Mouse (Mus musculus): ENCODE data around the gene Lrfn3. TPM values are rescaled to one million over a fixed set of nuclear protein-coding genes. Genes with fewer than 3 reads are reported as not detected.

The Lrfn3 gene
- polyA plus RNA-seq, 1 experiment from 2014 or later = 3.0 TPM

DNA sequence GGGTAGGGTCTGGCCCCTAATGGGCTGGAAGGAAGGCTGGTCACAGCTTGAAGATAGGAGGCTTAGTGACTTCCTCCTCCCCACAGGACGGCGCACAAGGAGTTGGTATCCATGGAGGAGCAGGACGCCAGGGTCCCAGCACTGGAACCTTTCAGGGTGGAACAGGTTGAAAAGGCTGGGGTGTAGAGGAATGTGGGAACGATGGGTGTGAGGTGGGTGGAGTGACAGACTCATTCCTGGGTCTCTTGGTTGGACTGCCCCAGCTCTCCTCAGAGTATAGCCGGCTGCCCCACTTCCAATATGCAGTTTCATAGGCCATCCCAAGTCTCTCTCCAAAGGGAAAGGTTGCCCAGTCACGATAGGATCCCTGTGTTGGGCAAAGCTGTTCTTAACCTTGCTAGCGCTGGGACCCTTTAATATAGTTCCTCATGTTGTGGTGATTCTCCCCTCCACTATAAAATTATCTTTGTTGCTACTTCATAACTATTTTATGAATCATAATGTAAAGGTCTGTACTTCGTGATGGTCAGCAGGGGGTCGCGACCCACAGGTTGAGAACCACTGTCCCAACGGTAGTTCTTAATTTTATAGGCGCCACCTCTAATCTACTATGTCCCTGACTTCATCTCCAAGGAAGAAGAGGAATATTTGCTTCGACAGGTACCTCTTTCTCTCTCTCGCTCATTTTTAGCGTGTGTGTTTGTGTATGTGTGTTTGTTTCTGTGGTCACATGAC, 53.0 kb downstream of the Lrfn3 start:
- Histone ChIP-seq H3K9me3 (ENCODE audit: control insufficient read depth, low read length) (no peaks in the 10 kb centered on the region), H3K9ac (ENCODE audit: low read depth, low read length) (peak overlapping the region; percentile 69), H3K27me3 (replicated peaks; ENCODE audit: control insufficient read depth, insufficient read depth, low read length) (no peaks in the 10 kb centered on the region), H3K27ac (ENCODE audit: low read length) (0 out of 2 replicates have a peak overlapping the region, but pooled peaks have one; percentile 6), H3K4me3 (ENCODE audit: low read length) (peak overlapping the region; percentile 67), H3K4me1 (ENCODE audit: control insufficient read depth, insufficient read depth, low read length) (peaks cover 20% of the 10 kb centered on the region), H3K36me3 (ENCODE audit: control insufficient read depth, insufficient read depth, low read length) (no peaks in the 10 kb centered on the region), H3K4me2 (ENCODE audit: low read depth, low read length) (peak overlapping the region; percentile 80)
- WGBS = 58% methylated on average over 15 of the region's 15 CpGs
- ATAC-seq = no peak

DNA sequence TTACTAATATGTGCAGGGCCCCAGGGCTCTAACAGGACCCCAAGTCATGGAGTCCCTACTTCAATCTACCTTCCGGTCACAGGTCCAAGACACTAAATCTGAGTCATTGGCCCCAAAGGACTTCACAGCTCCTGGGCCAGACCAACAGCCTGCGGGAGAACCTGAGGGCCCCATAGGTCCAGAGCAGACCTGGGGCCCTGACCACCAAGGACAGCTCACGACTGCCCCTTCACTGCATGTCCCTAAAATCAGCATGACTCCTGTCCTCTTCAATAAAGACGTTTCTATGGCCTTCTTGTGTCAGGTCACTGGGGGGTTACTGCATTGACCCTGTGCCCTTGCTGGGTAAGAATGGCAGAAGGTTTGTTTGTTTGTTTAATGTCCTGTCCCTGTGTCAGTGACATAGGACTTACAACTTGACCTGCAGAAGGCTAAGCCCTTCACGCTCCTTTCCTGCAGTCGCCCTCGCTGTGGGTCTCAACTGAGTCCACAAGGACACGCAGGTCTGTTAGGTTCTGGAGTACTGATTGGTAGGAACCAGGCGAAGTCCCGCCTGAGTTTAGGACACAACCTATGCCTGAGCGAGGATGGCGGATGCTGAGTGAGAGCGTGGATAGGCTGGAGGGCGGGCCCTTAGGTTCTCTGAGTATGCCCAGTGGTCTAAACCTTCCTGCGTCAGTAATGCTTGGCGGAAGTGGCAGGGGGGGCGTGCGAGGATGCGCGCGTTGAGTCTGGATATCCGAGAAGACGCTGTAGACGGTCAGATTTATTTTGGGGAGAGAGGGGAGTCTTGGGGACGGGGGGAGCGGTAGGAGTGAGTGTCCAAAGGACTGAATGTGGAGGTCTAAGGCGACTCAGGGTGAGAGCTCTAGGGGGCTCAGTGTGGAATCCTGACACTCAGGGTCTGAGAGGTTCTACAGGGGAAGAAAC, 54.2 kb downstream of the Lrfn3 start, which contains the start of gene Alkbh6:
Alkbh6 (plus strand) TSS at position 642 of the 930 bp plus-strand sequence.
- no peaks in the 10 kb centered on the region for H3K27me3 ChIP-seq (replicated peaks; ENCODE audit: control insufficient read depth, insufficient read depth, low read length)
- H3K36me3 ChIP-seq (ENCODE audit: control insufficient read depth, insufficient read depth, low read length) = no peaks in the 10 kb centered on the region
- peaks cover 14% of the 10 kb centered on the region for H3K4me1 ChIP-seq (ENCODE audit: control insufficient read depth, insufficient read depth, low read length)
- H3K9me3 ChIP-seq (ENCODE audit: control insufficient read depth, low read length) = no peaks in the 10 kb centered on the region
- H3K27ac ChIP-seq (ENCODE audit: low read length) = peak within 1 kb of the TSS; percentile 79
- ATAC-seq = peak; percentile 100
- peak within 1 kb of the TSS; percentile 84 for H3K4me2 ChIP-seq (ENCODE audit: low read depth, low read length)
- peak within 1 kb of the TSS; percentile 69 for H3K9ac ChIP-seq (ENCODE audit: low read depth, low read length)
- WGBS = 4% methylated on average over 27 of the region's 27 CpGs
- peak within 1 kb of the TSS; percentile 67 for H3K4me3 ChIP-seq (ENCODE audit: low read length)

GRCm38 (mm10) chr7:30306083-30306779, 56.3 kb downstream of the Lrfn3 start:
- WGBS = 90% methylated on average over 16 of the region's 16 CpGs

More at GRCm38 (mm10) chr7:30306083-30306779, 56.3 kb downstream of the Lrfn3 start:
- no peaks in the 10 kb centered on the region for H3K9me3 ChIP-seq (ENCODE audit: control insufficient read depth, low read length)
- H3K27ac ChIP-seq (ENCODE audit: low read length) = no peak overlapping the region
- H3K4me1 ChIP-seq (ENCODE audit: control insufficient read depth, insufficient read depth, low read length) = peaks cover 14% of the 10 kb centered on the region
- H3K4me3 ChIP-seq (ENCODE audit: low read length) = no peak overlapping the region
- H3K9ac ChIP-seq (ENCODE audit: low read depth, low read length) = no peak overlapping the region
- H3K27me3 ChIP-seq (replicated peaks; ENCODE audit: control insufficient read depth, insufficient read depth, low read length) = no peaks in the 10 kb centered on the region
- no peaks in the 10 kb centered on the region for H3K36me3 ChIP-seq (ENCODE audit: control insufficient read depth, insufficient read depth, low read length)
- no peak overlapping the region for H3K4me2 ChIP-seq (ENCODE audit: low read depth, low read length)
- no peak for ATAC-seq

Other genes starting within 250 kb of the Lrfn3 start
- 5.0 and 6.6 TPM in 2 replicates for gene Zfp382, start 240.8 kb downstream of the Lrfn3 start, polyA plus RNA-seq (2015; fragmentation: Nextera tagmentation; extraction: Ambion mirVana)
- 9.2 and 9.7 TPM in 2 replicates for gene Zfp146, start 193.0 kb downstream of the Lrfn3 start, polyA plus RNA-seq (2015; fragmentation: Nextera tagmentation; extraction: Ambion mirVana)
- 41.5 and 50.1 TPM in 2 replicates for gene Cox7a1, start 178.6 kb downstream of the Lrfn3 start, polyA plus RNA-seq (2015; fragmentation: Nextera tagmentation; extraction: Ambion mirVana)
- 80.2 and 86.9 TPM in 2 replicates for gene Capns1, start 164.0 kb downstream of the Lrfn3 start, polyA plus RNA-seq (2015; fragmentation: Nextera tagmentation; extraction: Ambion mirVana)
- gene Polr2i, start 130.8 kb downstream of the Lrfn3 start, polyA plus RNA-seq (2015; fragmentation: Nextera tagmentation; extraction: Ambion mirVana) = 99.2 and 103 TPM in 2 replicates
- 139 and 142 TPM in 2 replicates for gene Tbcb, start 130.5 kb downstream of the Lrfn3 start, polyA plus RNA-seq (2015; fragmentation: Nextera tagmentation; extraction: Ambion mirVana)
- gene Ovol3, start 127.0 kb downstream of the Lrfn3 start, polyA plus RNA-seq (2015; fragmentation: Nextera tagmentation; extraction: Ambion mirVana) = not detected in 2 replicates
- 0.22 and 0.37 TPM in 2 replicates for gene Thap8, start 82.7 kb downstream of the Lrfn3 start, polyA plus RNA-seq (2015; fragmentation: Nextera tagmentation; extraction: Ambion mirVana)
- gene Wdr62, start 82.4 kb downstream of the Lrfn3 start, polyA plus RNA-seq (2015; fragmentation: Nextera tagmentation; extraction: Ambion mirVana) = 5.7 and 7.3 TPM in 2 replicates
- 20.9 and 22.1 TPM in 2 replicates for gene Clip3, start 71.0 kb downstream of the Lrfn3 start, polyA plus RNA-seq (2015; fragmentation: Nextera tagmentation; extraction: Ambion mirVana)
- gene Alkbh6, start 54.1 kb downstream of the Lrfn3 start, polyA plus RNA-seq (2015; fragmentation: Nextera tagmentation; extraction: Ambion mirVana) = 68.8 and 70.6 TPM in 2 replicates
- gene Syne4, start 48.0 kb downstream of the Lrfn3 start, polyA plus RNA-seq (2015; fragmentation: Nextera tagmentation; extraction: Ambion mirVana) = 58.9 and 59.7 TPM in 2 replicates
- gene E130208F15Rik, start 41.0 kb downstream of the Lrfn3 start, polyA plus RNA-seq (2015; fragmentation: Nextera tagmentation; extraction: Ambion mirVana) = 0.61 and 2.8 TPM in 2 replicates
- gene Sdhaf1, start 38.9 kb downstream of the Lrfn3 start, polyA plus RNA-seq (2015; fragmentation: Nextera tagmentation; extraction: Ambion mirVana) = 13.8 and 14.3 TPM in 2 replicates
- gene Tyrobp, start 51.0 kb upstream of the Lrfn3 start, polyA plus RNA-seq (2015; fragmentation: Nextera tagmentation; extraction: Ambion mirVana) = 55.2 and 59.9 TPM in 2 replicates
- gene Hcst, start 57.1 kb upstream of the Lrfn3 start, polyA plus RNA-seq (2015; fragmentation: Nextera tagmentation; extraction: Ambion mirVana) = 2.4 and 3.1 TPM in 2 replicates
- 2.6 TPM in 2 replicates for gene Nfkbid, start 59.0 kb upstream of the Lrfn3 start, polyA plus RNA-seq (2015; fragmentation: Nextera tagmentation; extraction: Ambion mirVana)
- gene Aplp1, start 82.8 kb upstream of the Lrfn3 start, polyA plus RNA-seq (2015; fragmentation: Nextera tagmentation; extraction: Ambion mirVana) = 32.4 and 33.3 TPM in 2 replicates
- 1.0 and 1.1 TPM in 2 replicates for gene Kirrel2, start 94.9 kb upstream of the Lrfn3 start, polyA plus RNA-seq (2015; fragmentation: Nextera tagmentation; extraction: Ambion mirVana)
- gene Nphs1, start 95.5 kb upstream of the Lrfn3 start, polyA plus RNA-seq (2015; fragmentation: Nextera tagmentation; extraction: Ambion mirVana) = 0.94 and 1.8 TPM in 2 replicates
- gene Prodh2, start 130.8 kb upstream of the Lrfn3 start, polyA plus RNA-seq (2015; fragmentation: Nextera tagmentation; extraction: Ambion mirVana) = 9.9 and 13.0 TPM in 2 replicates
- gene Arhgap33, start 172.3 kb upstream of the Lrfn3 start, polyA plus RNA-seq (2015; fragmentation: Nextera tagmentation; extraction: Ambion mirVana) = 5.6 and 6.4 TPM in 2 replicates
- gene Hspb6, start 189.4 kb upstream of the Lrfn3 start, polyA plus RNA-seq (2015; fragmentation: Nextera tagmentation; extraction: Ambion mirVana) = 48.4 and 53.8 TPM in 2 replicates
- 6.3 and 7.6 TPM in 2 replicates for gene Proser3, start 189.5 kb upstream of the Lrfn3 start, polyA plus RNA-seq (2015; fragmentation: Nextera tagmentation; extraction: Ambion mirVana)
- gene Lin37, start 197.1 kb upstream of the Lrfn3 start, polyA plus RNA-seq (2015; fragmentation: Nextera tagmentation; extraction: Ambion mirVana) = 44.5 and 50.0 TPM in 2 replicates
- gene U2af1l4, start 200.5 kb upstream of the Lrfn3 start, polyA plus RNA-seq (2015; fragmentation: Nextera tagmentation; extraction: Ambion mirVana) = 71.2 and 73.8 TPM in 2 replicates
- 9.2 and 9.3 TPM in 2 replicates for gene Gm49396, start 200.6 kb upstream of the Lrfn3 start, polyA plus RNA-seq (2015; fragmentation: Nextera tagmentation; extraction: Ambion mirVana)
- 158 and 168 TPM in 2 replicates for gene Psenen, start 200.9 kb upstream of the Lrfn3 start, polyA plus RNA-seq (2015; fragmentation: Nextera tagmentation; extraction: Ambion mirVana)
- 3.7 and 5.4 TPM in 2 replicates for gene Igflr1, start 202.7 kb upstream of the Lrfn3 start, polyA plus RNA-seq (2015; fragmentation: Nextera tagmentation; extraction: Ambion mirVana)
- gene Kmt2b, start 226.0 kb upstream of the Lrfn3 start, polyA plus RNA-seq (2015; fragmentation: Nextera tagmentation; extraction: Ambion mirVana) = 6.8 and 7.1 TPM in 2 replicates
- gene Zbtb32, start 236.1 kb upstream of the Lrfn3 start, polyA plus RNA-seq (2015; fragmentation: Nextera tagmentation; extraction: Ambion mirVana) = 1.2 and 1.9 TPM in 2 replicates